Mouse (Mus musculus): ENCODE results near the gene Map3k14. TPM values are rescaled to one million over a fixed set of nuclear protein-coding genes. Genes with fewer than 3 reads are reported as not detected.

Map3k14 gene
- polyA plus RNA-seq, 1 experiment = 49.6 TPM

DNA sequence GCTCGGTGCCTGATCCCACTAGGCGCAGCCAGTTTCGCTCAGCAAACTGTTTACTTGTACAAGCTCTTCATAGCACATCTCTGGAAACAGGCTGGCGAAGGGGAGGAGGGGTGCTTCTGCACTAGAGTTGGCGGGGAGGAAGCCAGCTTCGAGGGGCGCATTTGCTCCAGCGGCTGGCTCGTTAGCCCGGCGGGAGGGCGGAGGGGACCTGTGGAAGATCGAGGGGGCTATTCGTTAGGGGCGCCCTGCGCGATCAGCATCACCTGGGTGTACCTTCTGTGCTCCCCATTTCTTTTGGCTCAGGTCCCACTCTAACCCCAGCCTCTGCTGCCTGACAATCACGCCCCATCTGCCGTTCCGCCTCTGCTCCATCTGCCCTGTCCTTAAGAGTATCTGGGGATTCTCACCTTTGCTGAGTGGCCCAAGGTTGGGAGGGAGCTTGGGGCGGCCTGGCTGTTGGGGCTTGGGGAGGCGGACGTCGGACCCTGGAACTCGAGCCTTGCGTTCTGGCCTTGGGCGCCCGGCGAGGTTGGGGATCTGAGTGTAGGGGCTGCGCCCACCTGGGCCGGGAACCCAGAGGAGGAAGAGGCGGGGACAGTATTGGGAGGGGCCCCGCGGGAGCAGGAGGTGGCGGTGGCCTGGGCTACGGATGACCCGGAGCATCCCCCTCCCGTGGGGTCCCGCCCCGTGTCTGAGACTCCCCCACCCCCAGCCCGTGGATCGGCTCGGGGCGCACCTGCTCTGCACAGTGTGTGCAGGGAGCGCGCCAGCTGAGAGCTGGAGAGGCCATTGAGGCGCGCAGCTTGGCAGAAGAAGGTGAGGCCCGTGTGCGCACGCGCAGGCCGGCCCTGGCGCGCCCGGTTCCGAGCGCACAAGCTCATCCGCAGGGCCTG, 68.1 kb downstream of the Map3k14 start:
- Histone ChIP-seq H3K27ac (ENCODE audit: insufficient read depth, low read length) (no peak overlapping the region), H3K4me1 (ENCODE audit: control insufficient read depth, insufficient read depth, insufficient read length) (no peaks in the 10 kb centered on the region), H3K36me3 (ENCODE audit: control insufficient read depth, insufficient read depth, low read length) (peaks cover 48% of the 10 kb centered on the region), H3K4me3 (ENCODE audit: extremely low read depth, insufficient read depth, insufficient read length) (no peak overlapping the region), H3K27me3 (ENCODE audit: control insufficient read depth, insufficient read depth, low read length) (no peaks in the 10 kb centered on the region)
- no peak for DNase-seq (ENCODE audit: low read depth in 1 of 2, low spot score in 2 of 2)
- WGBS = 75% methylated on average over 59 of the region's 59 CpGs
- no peak for TF ChIP-seq CTCF (IDR thresholded peaks at IDR 0.05; ENCODE audit: extremely low read depth, insufficient read depth, insufficient read length, insufficient replicate concordance)
- TF ChIP-seq POLR2A (IDR thresholded peaks at IDR 0.05; ENCODE audit: low read depth, low read length) = no peak

DNA sequence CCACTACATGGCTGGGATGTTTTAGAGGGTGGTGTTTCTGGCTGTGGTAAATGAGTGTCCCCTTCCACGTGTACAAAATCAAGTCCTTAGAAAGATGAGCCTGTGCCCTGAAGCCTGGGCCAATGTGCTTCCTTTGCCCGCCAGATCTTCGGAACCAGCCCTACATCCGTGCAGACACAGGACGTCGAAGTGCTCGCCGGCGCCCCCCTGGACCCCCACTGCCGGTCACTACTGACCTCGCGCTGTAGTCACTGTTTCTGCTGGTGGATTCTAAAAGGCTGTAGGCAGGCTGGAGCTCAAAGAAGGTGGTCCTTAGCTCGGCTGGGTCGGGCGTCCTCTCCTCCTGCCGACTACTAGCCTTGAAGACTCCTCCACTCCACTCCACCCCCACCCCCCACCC, 68.9 kb downstream of the Map3k14 start:
- H3K27me3 ChIP-seq (ENCODE audit: control insufficient read depth, insufficient read depth, low read length) = no peaks in the 10 kb centered on the region
- H3K27ac ChIP-seq (ENCODE audit: insufficient read depth, low read length) = no peak overlapping the region
- H3K4me1 ChIP-seq (ENCODE audit: control insufficient read depth, insufficient read depth, insufficient read length) = no peaks in the 10 kb centered on the region
- peaks cover 57% of the 10 kb centered on the region for H3K36me3 ChIP-seq (ENCODE audit: control insufficient read depth, insufficient read depth, low read length)
- no peak for DNase-seq (ENCODE audit: low read depth in 1 of 2, low spot score in 2 of 2)
- no peak overlapping the region for H3K4me3 ChIP-seq (ENCODE audit: extremely low read depth, insufficient read depth, insufficient read length)
- no peak for TF ChIP-seq CTCF (IDR thresholded peaks at IDR 0.05; ENCODE audit: extremely low read depth, insufficient read depth, insufficient read length, insufficient replicate concordance)
- no peak for TF ChIP-seq POLR2A (IDR thresholded peaks at IDR 0.05; ENCODE audit: low read depth, low read length)
- 86% methylated on average over 16 of the region's 16 CpGs for WGBS

DNA sequence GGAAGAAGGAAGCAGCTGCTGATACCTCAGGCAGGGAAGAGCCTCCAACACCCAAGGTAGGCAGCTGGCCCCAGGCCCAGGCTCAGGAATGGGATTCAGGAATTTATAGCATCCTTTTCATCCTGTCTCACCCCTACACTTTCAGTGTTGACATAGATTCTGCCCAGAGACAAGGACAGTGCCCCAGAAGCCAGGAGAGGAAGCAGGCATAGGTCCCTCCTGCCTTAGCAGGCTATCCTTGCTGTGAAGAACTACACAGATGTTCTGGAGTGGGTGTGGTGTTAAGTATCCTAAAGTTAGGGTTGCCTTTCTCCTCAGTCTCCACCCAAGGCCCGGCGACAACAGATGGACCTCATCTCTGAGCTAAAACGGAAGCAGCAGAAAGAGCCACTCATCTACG, 69.9 kb downstream of the Map3k14 start:
- Histone ChIP-seq H3K36me3 (ENCODE audit: control insufficient read depth, insufficient read depth, low read length) (peaks cover 67% of the 10 kb centered on the region), H3K27me3 (ENCODE audit: control insufficient read depth, insufficient read depth, low read length) (no peaks in the 10 kb centered on the region), H3K4me3 (ENCODE audit: extremely low read depth, insufficient read depth, insufficient read length) (no peak overlapping the region), H3K4me1 (ENCODE audit: control insufficient read depth, insufficient read depth, insufficient read length) (no peaks in the 10 kb centered on the region), H3K27ac (ENCODE audit: insufficient read depth, low read length) (no peak overlapping the region)
- 92% methylated on average over 4 of the region's 4 CpGs for whole genome bisulfite sequencing
- no peak for TF ChIP-seq CTCF (IDR thresholded peaks at IDR 0.05; ENCODE audit: extremely low read depth, insufficient read depth, insufficient read length, insufficient replicate concordance)
- no peak for TF ChIP-seq POLR2A (IDR thresholded peaks at IDR 0.05; ENCODE audit: low read depth, low read length)
- no peak for DNase-seq (ENCODE audit: low read depth in 1 of 2, low spot score in 2 of 2)

DNA sequence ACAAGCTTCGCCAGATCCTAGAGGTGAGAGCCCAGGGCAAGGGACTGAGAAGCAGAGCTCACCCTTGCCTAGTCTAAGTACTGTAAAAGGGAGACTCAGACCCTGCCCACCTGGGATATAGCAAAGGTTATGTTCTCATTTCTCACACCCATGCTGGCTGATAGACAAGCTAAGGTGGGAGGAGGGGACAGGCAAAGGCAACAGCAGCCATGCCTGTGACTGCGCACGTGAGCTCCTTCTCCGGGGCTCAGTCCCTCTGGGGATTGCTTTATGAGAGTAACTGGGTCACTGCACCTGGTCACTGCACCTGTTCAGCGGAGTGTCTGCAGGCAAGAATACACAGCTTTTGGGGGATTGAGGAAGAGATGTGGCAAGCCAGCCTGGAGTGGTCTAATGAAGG, 71.6 kb downstream of the Map3k14 start:
- H3K4me1 ChIP-seq (ENCODE audit: control insufficient read depth, insufficient read depth, insufficient read length) = no peaks in the 10 kb centered on the region
- WGBS = 78% methylated on average over 5 of the region's 5 CpGs
- TF ChIP-seq POLR2A (IDR thresholded peaks at IDR 0.05; ENCODE audit: low read depth, low read length) = no peak
- TF ChIP-seq CTCF (IDR thresholded peaks at IDR 0.05; ENCODE audit: extremely low read depth, insufficient read depth, insufficient read length, insufficient replicate concordance) = no peak
- no peak for DNase-seq (ENCODE audit: low read depth in 1 of 2, low spot score in 2 of 2)
- no peak overlapping the region for H3K27ac ChIP-seq (ENCODE audit: insufficient read depth, low read length)
- no peak overlapping the region for H3K4me3 ChIP-seq (ENCODE audit: extremely low read depth, insufficient read depth, insufficient read length)
- no peaks in the 10 kb centered on the region for H3K27me3 ChIP-seq (ENCODE audit: control insufficient read depth, insufficient read depth, low read length)
- H3K36me3 ChIP-seq (ENCODE audit: control insufficient read depth, insufficient read depth, low read length) = peaks cover 80% of the 10 kb centered on the region

DNA sequence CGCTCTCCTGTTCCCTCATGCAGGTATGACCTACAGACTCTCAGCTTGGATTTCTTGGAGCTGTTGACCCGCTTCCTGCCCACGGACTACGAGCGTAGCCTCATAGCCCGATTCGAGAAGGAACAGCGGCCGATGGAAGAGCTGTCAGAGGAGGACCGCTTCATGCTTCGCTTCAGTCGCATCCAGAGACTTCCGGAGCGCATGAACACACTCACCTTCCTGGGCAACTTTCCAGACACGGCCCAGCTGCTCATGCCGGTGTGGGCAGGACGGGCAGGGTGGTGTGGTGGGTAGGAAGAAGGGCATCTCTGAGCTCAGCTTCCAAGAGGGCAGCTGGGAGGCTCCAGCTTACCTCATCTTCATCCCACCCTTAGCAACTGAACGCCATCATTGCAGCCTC, 72.0 kb downstream of the Map3k14 start:
- Histone ChIP-seq H3K27ac (ENCODE audit: insufficient read depth, low read length) (no peak overlapping the region), H3K36me3 (ENCODE audit: control insufficient read depth, insufficient read depth, low read length) (peaks cover 83% of the 10 kb centered on the region), H3K4me3 (ENCODE audit: extremely low read depth, insufficient read depth, insufficient read length) (no peak overlapping the region), H3K27me3 (ENCODE audit: control insufficient read depth, insufficient read depth, low read length) (no peaks in the 10 kb centered on the region), H3K4me1 (ENCODE audit: control insufficient read depth, insufficient read depth, insufficient read length) (no peaks in the 10 kb centered on the region)
- TF ChIP-seq CTCF (IDR thresholded peaks at IDR 0.05; ENCODE audit: extremely low read depth, insufficient read depth, insufficient read length, insufficient replicate concordance) (no peak), POLR2A (IDR thresholded peaks at IDR 0.05; ENCODE audit: low read depth, low read length) (no peak)
- DNase-seq (ENCODE audit: low read depth in 1 of 2, low spot score in 2 of 2) = no peak
- 89% methylated on average over 18 of the region's 18 CpGs for WGBS

DNA sequence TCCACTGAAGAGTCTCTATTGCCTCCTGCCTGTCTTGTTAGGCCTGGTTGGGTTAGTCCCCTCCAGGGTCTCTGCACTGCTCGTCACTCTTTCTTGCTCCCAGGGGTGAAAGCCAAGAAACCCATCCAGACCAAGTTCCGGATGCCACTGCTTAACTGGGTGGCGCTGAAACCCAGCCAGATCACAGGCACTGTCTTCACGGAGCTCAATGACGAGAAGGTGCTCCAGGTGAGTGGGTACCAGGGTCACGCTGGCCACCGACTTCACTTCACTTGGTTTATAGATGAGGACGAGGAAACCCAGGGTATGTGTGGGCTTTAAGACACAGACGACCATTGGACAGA, 73.5 kb downstream of the Map3k14 start:
- peaks cover 89% of the 10 kb centered on the region for H3K36me3 ChIP-seq (ENCODE audit: control insufficient read depth, insufficient read depth, low read length)
- H3K4me1 ChIP-seq (ENCODE audit: control insufficient read depth, insufficient read depth, insufficient read length) = no peaks in the 10 kb centered on the region
- H3K4me3 ChIP-seq (ENCODE audit: extremely low read depth, insufficient read depth, insufficient read length) = no peak overlapping the region
- H3K27me3 ChIP-seq (ENCODE audit: control insufficient read depth, insufficient read depth, low read length) = no peaks in the 10 kb centered on the region
- no peak for DNase-seq (ENCODE audit: low read depth in 1 of 2, low spot score in 2 of 2)
- 92% methylated on average over 9 of the region's 9 CpGs for WGBS
- no peak overlapping the region for H3K27ac ChIP-seq (ENCODE audit: insufficient read depth, low read length)
- TF ChIP-seq CTCF (IDR thresholded peaks at IDR 0.05; ENCODE audit: extremely low read depth, insufficient read depth, insufficient read length, insufficient replicate concordance) (no peak), POLR2A (IDR thresholded peaks at IDR 0.05; ENCODE audit: low read depth, low read length) (no peak)

Measured in spleen, adult 2 months (tissue).